Mouse (Mus musculus): Measurements from ENCODE around the gene Mfap3. TPM values are rescaled to one million over a fixed set of nuclear protein-coding genes. Genes with fewer than 3 reads are reported as not detected.
A peak's percentile ranks its signal among the peaks of the same experiment; 100 is the strongest.
"Not testable (repeated sequence)": the region's sequence is repeated elsewhere in the genome, so short reads cannot be mapped to it uniquely, and the experiment has no call there.

Gene Mfap3
- total RNA-seq, 2 experiments from 2014 or later: 11.8 to 13.7 TPM

DNA sequence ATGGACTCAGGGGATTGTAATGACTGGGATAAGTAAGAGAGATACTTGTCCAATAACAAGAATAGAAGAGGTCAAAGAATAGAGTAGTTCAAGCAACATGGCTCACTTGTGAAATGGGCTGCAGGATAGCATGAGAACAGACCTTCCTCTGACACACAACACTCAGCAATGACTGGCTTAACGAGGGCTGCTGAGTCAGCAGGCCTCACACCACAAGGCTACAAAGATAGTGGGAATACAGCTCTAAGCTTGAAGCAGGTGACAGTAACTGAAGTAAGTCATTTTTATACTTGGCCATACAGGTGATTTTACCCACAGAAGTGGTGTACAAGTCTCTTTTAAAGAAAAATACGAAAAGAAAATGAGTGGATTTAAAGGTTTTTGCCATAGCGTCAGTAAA is 7.4 kb downstream of the Mfap3 start:
- no peak for ATAC-seq (replicated peaks; ENCODE audit: low FRiP score, low TSS enrichment, poor library complexity, severe bottlenecking)

GRCm38 (mm10) chr11:57527506-57527905 is 9.0 kb downstream of the Mfap3 start:
- no peak for ATAC-seq (replicated peaks; ENCODE audit: low FRiP score, low TSS enrichment, poor library complexity, severe bottlenecking)

- ATAC-seq (replicated peaks; ENCODE audit: low FRiP score, low TSS enrichment, poor library complexity, severe bottlenecking): no peak
These were observed 10.6 kb downstream of the Mfap3 start for GRCm38 (mm10) chr11:57529111-57529510.

DNA sequence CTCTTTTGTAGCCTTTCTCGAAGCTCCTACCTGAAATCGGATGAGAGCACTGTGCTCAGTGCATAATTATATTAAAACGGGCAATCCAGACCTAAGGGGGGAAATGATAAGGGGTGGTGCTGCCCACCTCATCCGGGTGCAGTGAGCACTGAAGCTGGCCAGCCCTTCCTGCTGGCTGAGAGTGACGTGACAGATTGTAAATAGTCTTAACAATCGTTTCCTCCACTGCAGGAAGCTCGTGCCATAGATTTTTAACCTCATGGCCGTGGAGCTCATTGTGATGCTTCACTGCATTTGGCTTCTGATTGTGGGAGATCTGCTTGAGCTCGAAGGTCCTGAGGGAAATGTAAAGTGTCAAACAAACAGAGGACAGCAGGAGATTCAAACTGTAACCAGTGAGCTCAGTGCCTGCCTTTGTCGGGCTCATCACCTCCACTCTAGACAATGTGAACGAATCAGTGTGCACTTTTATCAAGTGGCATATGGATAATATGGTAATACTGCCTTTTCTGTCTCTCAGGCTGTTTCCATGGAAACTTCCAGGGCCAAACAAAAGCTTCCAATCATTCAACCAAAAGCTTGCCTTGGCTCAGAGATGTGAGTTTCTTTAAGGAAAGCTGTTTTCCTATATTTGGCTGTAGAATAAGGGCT is 13.0 kb downstream of the Mfap3 start:
- ATAC-seq (replicated peaks; ENCODE audit: low FRiP score, low TSS enrichment, poor library complexity, severe bottlenecking): no peak

GRCm38 (mm10) chr11:57532306-57532705 is 13.8 kb downstream of the Mfap3 start:
- no peak for ATAC-seq (replicated peaks; ENCODE audit: low FRiP score, low TSS enrichment, poor library complexity, severe bottlenecking)

DNA sequence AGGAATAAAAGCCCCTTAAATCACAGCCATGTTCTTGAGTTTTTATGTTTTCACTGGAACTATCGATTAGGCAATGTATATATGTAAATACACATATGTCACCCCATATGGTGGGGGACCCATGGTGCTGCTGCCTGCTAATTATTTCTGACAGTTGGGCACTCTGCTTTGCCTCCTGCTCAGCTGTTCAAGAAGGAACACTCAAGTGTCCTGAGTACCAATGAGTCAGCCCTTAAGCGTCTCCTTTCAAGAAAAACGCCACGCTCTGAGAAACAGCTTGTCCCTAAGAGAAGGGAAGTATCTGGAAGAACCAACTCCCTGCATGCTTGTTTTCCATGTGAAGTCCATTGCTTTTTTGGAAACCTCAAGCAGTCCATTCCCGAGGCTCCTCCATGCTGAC is 17.4 kb downstream of the Mfap3 start:
- no peak for ATAC-seq (replicated peaks; ENCODE audit: low FRiP score, low TSS enrichment, poor library complexity, severe bottlenecking)

DNA sequence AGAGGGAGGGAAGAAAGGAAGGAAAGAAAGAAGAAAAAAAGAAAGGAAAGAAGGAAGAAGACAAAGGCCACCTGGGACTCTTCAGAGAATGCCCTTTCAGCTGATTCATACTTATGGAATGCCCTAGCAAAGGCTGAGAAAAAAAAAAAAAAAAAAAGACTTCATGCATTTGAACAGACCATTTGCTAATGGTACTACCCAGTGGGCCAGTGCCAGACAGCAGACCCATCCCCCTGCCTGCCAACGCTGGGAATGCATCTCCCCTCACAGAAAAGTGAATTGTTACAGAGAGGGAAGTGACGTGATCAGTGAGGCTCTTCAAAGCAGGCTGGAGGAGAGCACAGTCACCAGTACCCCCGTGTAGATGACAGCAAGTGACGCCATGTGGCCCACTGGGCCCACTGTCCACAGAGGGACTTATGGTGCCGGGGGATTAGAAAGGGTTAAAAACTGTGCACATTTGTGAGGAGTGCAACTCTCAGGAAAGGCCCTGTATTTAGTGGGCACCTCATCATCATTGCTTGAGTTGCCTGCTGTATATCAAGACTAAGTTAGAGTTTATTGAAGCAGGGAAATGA is 21.5 kb downstream of the Mfap3 start:
- no peak for ATAC-seq (replicated peaks; ENCODE audit: low FRiP score, low TSS enrichment, poor library complexity, severe bottlenecking)

DNA sequence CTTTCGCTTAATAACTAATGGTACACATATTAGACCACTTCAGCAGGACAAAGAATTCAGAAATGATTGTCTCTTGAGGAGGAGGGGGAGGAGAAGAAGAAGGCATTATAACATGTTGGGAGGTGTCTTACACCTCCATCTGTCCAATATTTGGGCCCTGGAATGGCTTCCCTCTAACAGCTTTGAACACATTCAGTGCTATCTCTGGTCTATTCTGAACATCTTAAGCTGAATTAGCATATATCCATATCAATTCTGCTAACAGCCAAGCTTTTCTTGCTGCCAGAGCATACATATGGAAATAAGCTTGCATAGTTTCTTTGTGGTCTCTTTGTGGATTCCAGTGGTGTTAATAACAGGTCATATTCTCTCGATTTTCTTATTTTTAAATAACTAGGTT is 22.2 kb downstream of the Mfap3 start:
- no peak for ATAC-seq (replicated peaks; ENCODE audit: low FRiP score, low TSS enrichment, poor library complexity, severe bottlenecking)

GRCm38 (mm10) chr11:57548618-57549550 is 30.4 kb downstream of the Mfap3 start:
- ATAC-seq (replicated peaks; ENCODE audit: low FRiP score, low TSS enrichment, poor library complexity, severe bottlenecking): peak; percentile 67; the same call in 1 of the 2 replicates

- ATAC-seq (replicated peaks; ENCODE audit: low FRiP score, low TSS enrichment, poor library complexity, severe bottlenecking): 0 out of 2 replicates have a peak, but pooled peaks have one; percentile 39
These were observed 31.8 kb downstream of the Mfap3 start for GRCm38 (mm10) chr11:57550230-57550629.

DNA sequence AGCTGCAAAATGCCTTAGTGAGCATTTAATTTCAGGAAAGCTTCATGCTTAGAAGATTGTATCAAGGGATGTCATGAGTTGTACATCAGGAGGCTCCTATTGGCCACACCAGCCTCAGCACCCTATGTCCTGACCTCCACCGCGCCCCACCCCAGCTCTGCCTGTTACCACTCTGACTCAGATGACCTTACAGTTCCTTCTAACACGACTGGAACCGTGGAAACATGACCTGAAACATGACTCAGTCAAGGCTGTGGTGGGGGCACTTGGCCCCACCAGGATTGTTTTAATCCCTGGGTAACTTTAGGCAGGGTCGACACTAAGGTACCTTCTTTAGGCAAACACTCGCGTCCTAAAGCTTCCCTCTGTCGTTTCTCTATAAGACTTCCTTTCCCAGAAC is 32.6 kb downstream of the Mfap3 start:
- ATAC-seq (replicated peaks; ENCODE audit: low FRiP score, low TSS enrichment, poor library complexity, severe bottlenecking): no peak

DNA sequence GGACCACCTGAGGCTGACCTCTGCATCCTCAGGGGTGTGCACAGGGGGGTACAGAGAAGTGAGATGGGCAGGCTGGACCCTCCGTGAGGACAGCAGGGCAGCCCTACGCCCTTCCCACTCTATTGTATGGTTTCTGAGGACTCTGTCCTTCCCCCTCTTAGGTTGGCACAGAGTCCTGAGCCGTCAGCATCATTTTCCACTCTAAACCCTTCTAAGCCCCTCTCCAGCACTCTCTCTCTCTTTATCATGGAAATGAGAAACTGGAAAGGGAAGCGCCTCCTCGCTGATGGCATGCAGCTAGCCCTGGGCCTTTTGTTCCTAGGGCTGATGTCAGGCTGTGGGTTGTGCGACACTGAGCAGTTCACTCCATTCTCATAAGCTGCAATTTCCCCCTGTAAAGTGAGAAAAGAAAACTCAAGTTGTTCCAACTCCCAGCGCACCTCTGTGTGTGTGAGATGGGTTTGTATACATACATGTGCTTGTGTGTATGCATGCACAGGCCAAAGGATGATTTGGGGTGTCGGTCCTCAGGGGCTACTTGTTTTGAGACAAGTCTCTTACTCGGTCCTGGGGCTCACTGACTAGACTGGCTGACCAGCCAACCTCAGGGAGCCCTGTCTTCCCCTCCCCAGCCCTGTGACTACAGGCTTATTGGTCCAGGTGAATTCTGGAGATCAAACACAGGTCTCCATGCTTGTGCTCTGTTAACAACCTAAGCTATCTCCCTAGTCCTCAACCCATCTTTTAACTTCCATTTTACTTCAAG is 34.7 kb downstream of the Mfap3 start:
- ATAC-seq (replicated peaks; ENCODE audit: low FRiP score, low TSS enrichment, poor library complexity, severe bottlenecking): no peak

- not testable (repeated sequence) for ATAC-seq (replicated peaks; ENCODE audit: low FRiP score, low TSS enrichment, poor library complexity, severe bottlenecking)
These were observed 39.5 kb downstream of the Mfap3 start for GRCm38 (mm10) chr11:57557936-57558335.

DNA sequence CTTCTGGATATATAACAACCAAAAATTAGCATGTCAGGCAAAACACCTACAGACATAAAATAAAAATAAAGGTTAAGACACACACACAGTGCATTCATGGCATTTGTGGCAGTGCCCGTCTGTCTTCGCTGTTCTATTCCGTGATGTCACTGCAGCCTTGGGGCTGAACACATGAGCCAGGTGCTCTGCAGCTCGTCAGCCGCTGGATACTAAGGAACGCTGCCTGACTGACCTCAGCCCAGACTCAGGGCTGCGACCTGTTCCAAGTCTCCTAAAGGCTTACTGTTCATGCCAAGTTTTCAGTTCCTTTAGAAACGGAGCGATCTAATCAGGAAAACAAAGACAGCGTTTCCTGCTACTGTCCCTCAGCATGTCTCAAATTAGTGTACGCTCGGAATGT is 46.1 kb downstream of the Mfap3 start:
- no peak for ATAC-seq (replicated peaks; ENCODE audit: low FRiP score, low TSS enrichment, poor library complexity, severe bottlenecking)

- ATAC-seq (replicated peaks; ENCODE audit: low FRiP score, low TSS enrichment, poor library complexity, severe bottlenecking): no peak
These were observed 47.9 kb downstream of the Mfap3 start for GRCm38 (mm10) chr11:57566091-57567035.

GRCm38 (mm10) chr11:57568950-57569490 is 50.6 kb downstream of the Mfap3 start:
- ATAC-seq (replicated peaks; ENCODE audit: low FRiP score, low TSS enrichment, poor library complexity, severe bottlenecking): no peak

GRCm38 (mm10) chr11:57571035-57571434 is 52.6 kb downstream of the Mfap3 start:
- no peak for ATAC-seq (replicated peaks; ENCODE audit: low FRiP score, low TSS enrichment, poor library complexity, severe bottlenecking)

DNA sequence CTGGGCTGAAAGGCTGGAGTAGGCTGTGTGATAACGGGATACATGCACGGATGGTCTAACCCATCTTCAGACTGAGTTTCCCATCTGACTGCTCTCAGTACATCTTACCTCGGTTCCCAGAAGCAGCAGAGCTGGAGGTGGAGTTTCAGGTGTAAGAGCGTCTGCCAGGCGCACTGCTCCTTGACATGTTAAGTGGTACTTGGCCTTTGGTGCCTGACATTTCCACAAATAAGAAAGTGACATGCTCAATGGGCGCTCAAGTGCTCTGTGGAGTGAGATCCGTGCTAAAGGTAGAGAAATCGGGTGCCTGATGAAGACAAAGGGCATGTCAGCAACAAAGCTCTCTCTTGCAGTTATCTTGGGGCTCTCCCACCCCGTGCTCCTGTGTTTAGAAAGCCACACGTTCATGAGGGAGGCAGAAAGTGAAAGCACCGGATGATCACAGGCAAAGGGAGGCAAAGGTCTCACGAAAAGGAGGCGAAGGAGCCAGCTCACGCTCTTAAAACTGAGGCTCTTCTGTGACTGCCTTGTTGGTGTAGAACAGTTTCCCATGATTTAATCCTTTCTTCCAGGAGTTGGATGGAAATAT is 55.3 kb downstream of the Mfap3 start:
- no peak for ATAC-seq (replicated peaks; ENCODE audit: low FRiP score, low TSS enrichment, poor library complexity, severe bottlenecking)

Data from megakaryocyte-erythroid progenitor cell, adult 5-6 weeks (primary cell).